ENCODE assay signal across 7 mouse cellular contexts in the genomic region with DNA sequence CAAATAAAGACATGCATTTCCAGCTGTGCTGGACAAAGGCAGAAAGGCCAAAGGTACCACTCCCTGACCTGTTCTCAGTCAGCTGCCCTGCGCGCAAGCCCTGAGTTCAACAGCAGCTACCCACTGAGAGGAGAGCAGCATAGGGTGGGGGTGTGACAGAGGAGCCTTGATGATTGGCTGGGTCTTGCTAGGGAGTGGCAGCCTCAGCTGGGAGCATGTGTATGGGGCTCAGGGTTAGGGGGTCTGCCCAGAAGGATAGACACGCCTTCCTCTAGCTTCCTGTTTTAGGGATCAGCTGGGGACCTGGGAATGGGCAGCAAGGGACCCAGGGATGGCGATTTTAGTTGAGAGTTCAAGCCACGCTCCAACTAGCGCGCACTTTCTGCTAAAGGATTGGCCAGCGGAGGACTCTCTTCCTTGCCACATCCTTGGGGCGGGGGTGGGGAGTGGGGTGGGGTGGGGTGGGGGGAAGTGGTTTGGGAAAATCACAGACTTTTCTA.
DNase-seq lines count a peak whose midpoint lies in the region; ATAC-seq and TF ChIP-seq lines count a peak whose summit lies in the region.

No protein-coding gene starts in this region.

- no peaks in the 10 kb centered on the region for H3K79me2 ChIP-seq in C2C12 (ENCODE audit: control insufficient read depth, insufficient read depth)

- no peak for TF ChIP-seq CTCF in C2C12 (IDR thresholded peaks at IDR 0.05; ENCODE audit: control insufficient read depth, insufficient read depth, insufficient read length)

- peak; percentile 78 for DNase-seq in ES-CJ7 (ENCODE audit: low read depth, low spot score)
- DNase-seq in right cerebral cortex, postnatal 25 days: no peak
- DNase-seq in adrenal gland, postnatal 14 days: no peak
- DNase-seq in cerebellum, adult 18-20 months: no peak

- H3K4me3 ChIP-seq in C2C12 (ENCODE audit: insufficient read depth, poor library complexity, severe bottlenecking): peak overlapping the region; percentile 49
- peak overlapping the region; percentile 3 for H3K4me3 ChIP-seq in megakaryocyte, embryonic 14.5 days (replicated peaks)

- H3K79me3 ChIP-seq in C2C12 (ENCODE audit: low read depth): no peaks in the 10 kb centered on the region

- peaks cover 4% of the 10 kb centered on the region for H3K36me3 ChIP-seq in C2C12 (ENCODE audit: control insufficient read depth, insufficient read depth)
- no peaks in the 10 kb centered on the region for H3K36me3 ChIP-seq in megakaryocyte, embryonic 14.5 days (replicated peaks; ENCODE audit: low read length)

- no peaks in the 10 kb centered on the region for H3K27me3 ChIP-seq in C2C12 (ENCODE audit: control insufficient read depth, insufficient read depth, insufficient read length)
- H3K27me3 ChIP-seq in megakaryocyte, embryonic 14.5 days (replicated peaks): peaks cover 94% of the 10 kb centered on the region

- peak; percentile 35 for ATAC-seq in granulocyte monocyte progenitor cell, adult 5-6 weeks (replicated peaks; ENCODE audit: poor library complexity, severe bottlenecking)

- H3K4me1 ChIP-seq in megakaryocyte, embryonic 14.5 days: peaks cover 11% of the 10 kb centered on the region; the same call in 1 of the 2 replicates

- H3ac ChIP-seq in C2C12 (ENCODE audit: control insufficient read depth, insufficient read length, low read depth): no peak overlapping the region

- no peaks in the 10 kb centered on the region for H3K9me3 ChIP-seq in megakaryocyte, embryonic 14.5 days

TF ChIP-seq in C2C12, 6 proteins besides CTCF, POLR2A, EP300 and RAD21:
- TF ChIP-seq MYOG (IDR thresholded peaks at IDR 0.05; ENCODE audit: control insufficient read depth, extremely low read depth, insufficient read length) (no peak), USF1 (IDR thresholded peaks at IDR 0.05; ENCODE audit: low read depth) (no peak), MAX (IDR thresholded peaks at IDR 0.05) (no peak), MYOD1 (IDR thresholded peaks at IDR 0.05; ENCODE audit: control insufficient read depth, insufficient read length, low read depth) (no peak), FOSL1 (IDR thresholded peaks at IDR 0.05; ENCODE audit: insufficient read depth, low read length, poor library complexity, severe bottlenecking) (no peak), CEBPB (IDR thresholded peaks at IDR 0.05; ENCODE audit: low read depth) (no peak)
